Mouse (Mus musculus) right cerebral cortex, adult 2 months (tissue): ENCODE measurements at regions not wholly inside any gene's neighbourhood (a gene's known extent, or its start where the extent isn't known, plus 50 kb on each side); places are given as distances from the start of the nearest gene placed in this dataset.
"Not testable (repeated sequence)": the region's sequence is repeated elsewhere in the genome, so short reads cannot be mapped to it uniquely, and the experiment has no call there.

Experiments used
- DNase-seq, 2 experiments: peaks; one replicate each; pipeline ENCODE4 v3.0.0; 2021 to 2022; ENCODE audit warnings: low spot score in 2 of 2

DNA sequence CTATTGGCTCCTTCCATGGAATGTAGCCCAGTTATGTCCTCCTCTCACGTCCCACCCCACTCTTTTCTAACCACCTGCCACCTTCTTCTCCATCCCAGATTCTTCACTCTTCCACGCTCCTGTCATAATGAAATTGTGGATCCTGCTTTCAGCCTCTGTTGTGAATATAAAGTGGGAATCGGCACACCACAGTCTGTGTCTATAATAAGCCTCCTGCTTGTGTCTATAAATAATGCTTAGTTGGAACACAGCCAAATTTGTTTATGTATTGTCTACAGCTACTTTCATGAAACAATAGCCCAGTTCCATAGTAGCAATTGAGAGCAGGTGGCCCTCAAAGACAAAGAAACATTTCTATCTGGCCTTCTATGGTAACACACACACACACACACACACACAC, 137.5 kb upstream of the Rps6ka3 start:
- DNase-seq: no peak

DNA sequence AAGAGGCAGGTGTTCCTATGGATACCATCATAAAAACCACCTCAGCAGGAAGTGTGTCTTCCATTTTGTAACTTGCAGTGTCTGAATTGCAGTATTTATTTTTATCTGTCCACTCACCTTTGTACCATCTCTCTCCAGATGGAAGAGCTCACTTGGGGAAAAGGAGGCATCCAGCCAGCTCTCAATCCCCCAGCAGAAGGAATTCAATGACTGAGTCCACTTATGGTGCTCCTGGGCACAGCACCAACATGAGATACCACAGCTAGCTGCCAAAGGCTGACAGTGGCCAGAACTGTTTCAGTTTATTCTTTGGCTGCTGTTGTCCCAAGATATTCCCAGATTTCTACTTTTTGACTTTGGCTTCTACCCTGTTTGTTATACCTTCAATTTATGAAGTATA, 136.6 kb upstream of the Rps6ka3 start:
- DNase-seq: no peak

DNA sequence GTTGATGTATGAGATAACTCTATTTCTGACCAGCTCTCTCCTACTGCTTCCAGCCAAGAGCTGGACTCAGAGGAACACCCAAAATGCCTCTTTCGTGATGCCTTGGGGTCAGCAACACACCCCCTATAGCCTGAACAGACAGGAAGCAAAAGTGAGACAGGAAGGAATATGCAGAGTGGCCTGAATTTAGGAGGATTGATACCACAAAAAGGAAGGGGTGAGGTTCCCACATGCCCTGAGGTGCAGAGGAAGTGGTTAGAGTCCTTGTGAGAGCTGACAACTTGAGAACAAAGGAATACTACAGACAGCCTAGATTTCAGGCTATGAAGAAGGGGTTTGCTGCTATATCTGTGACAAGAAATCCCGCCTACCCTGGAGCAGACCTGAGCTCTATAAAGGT, 129.6 kb upstream of the Rps6ka3 start:
- no peak for DNase-seq

DNA sequence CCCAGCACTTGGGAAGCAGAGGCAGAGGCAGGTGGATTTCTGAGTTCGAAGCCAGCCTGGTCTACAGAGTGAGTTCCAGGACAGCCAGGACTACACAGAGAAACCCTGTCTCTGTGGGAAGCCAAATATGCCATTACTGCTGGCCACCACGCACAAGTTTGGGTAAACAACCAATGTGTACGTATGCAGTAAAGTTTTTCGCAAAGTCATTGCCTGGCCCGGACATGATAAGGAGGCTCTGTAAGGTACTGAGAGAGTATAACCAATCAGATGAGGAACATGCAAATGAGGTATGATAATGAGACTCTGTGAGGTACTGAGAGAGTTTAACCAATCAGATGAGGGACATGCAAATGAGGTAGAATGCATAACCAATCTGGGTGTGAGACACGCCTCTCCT, 99.5 kb upstream of the Rps6ka3 start:
- DNase-seq: not testable (repeated sequence)

DNA sequence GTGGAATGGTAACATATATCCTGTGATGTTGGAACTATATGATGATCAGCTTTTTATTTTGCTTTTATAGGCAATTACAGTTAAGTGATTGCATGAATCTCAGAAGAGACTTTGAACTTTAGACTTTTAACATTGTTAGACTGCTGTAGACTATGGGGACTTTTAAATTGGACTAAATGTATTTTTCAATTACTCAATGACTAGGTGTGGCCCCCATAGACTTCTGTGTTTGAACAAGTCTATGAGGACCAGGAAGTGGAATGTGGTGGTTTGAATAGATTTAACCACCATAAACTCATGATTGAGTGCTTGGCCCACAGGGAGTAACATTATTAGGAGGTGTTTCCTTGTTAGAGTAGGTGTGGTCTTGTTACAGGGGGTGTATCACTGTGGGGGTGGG, 93.9 kb upstream of the Rps6ka3 start:
- no peak for DNase-seq

GRCm38 (mm10) chrX:159140554-159140953, 69.6 kb upstream of the Rps6ka3 start:
- DNase-seq: no peak

- no peak for DNase-seq
Observed at GRCm38 (mm10) chrX:159143278-159143677, 66.8 kb upstream of the Rps6ka3 start.

- DNase-seq: no peak
Observed at GRCm38 (mm10) chrX:159144674-159145073, 65.4 kb upstream of the Rps6ka3 start.

DNA sequence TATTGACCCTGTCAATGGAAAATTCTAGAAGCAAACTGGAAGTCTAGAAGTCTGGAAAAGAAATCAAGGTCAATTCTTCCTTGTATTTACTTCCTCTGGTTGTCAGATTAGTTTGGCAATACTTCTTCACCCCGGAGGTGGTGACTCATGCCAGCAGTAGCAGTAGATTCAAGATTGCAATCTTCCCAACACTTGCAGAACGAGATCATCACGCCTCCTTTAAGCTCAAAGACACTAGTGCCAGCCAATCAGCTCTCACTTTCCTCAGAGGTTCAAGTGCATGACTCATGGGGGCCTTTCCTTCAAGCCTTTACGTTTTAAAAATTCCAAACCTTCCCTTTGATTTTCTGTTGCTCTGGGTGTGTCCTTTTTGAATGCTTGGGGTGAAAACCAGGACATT, 64.9 kb upstream of the Rps6ka3 start:
- no peak for DNase-seq

DNA sequence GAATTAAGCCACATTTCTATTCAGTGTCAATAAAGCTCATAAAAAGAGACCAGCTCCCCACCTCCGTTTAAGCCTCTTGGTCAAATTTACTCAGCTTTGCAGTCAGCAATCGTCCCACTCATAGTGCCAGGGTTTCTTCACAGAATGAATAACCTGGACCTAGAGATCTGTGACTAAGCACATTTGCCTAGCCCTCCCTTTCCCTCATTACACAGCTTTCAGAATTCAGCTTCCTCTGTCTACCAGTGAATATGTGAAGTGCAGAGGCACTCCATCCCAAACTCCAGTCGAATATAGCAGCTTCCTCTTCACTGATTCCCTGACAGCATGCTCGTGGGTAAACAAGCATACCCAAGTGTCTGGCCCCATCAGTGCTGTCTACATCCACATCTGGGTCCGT, 54.3 kb upstream of the Rps6ka3 start:
- peak in 1 of 2 experiments; percentile 5 for DNase-seq

DNA sequence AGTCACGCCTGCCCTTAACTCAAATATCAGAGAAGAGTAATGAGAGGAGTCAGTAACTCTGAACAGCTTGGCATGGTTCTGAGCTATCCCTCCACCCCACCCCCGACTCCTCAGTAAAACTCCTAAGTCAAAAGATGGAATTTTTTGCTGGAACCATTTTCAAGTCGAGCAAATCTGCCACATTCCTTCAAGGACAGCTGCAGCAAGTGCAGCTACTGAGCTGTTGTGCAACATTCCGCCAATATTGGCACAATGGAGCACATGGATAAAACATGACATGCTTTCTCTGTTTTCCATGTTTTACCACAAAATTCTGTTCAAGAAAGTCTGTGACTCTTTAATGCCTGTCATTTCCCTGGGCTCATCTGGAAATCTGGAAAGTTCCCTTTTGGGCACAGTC, 53.1 kb upstream of the Rps6ka3 start:
- DNase-seq: no peak

- DNase-seq: no peak
Observed at GRCm38 (mm10) chrX:159159727-159160126, 50.4 kb upstream of the Rps6ka3 start.
